Mouse (Mus musculus) liver, embryonic 14.5 days (tissue): ENCODE data around the gene Matn3.

ENCODE experiments used
- CTCF ChIP-seq: IDR thresholded peaks from 2 replicates; pipeline ENCODE4 v1.5.1; 2016; ENCODE audit warnings: antibody characterized with exemption, low read depth, control low read depth
- EP300 ChIP-seq: IDR thresholded peaks from 2 replicates; pipeline ENCODE4 v1.6.1; 2016; ENCODE audit warnings: antibody characterized with exemption, low read depth

DNA sequence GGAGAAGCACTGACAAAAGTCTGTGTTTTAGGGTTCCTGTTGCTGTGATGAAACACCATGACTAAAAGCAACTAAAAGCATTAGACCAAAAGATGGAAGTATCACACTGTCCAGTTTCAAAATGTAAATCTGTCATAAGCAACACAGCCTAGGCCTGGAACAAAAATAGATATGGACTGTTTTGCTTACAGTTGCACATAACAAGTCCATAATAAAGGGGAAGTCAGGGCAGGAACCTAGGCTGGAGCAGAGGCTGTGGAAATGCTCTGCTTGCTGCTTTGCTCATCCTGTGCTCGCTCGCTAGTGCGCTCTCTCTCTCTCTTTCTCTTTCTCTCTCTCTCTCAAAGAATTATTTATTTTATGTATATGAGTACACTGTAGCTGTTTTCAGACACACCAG lies 20.1 kb upstream of the Matn3 start:
- no peak for TF ChIP-seq CTCF
- TF ChIP-seq EP300, result no peak
